Mouse (Mus musculus) fibroblast of lung, adult 2 months (primary cell): Measurements from ENCODE around the gene Ptbp3.

ENCODE experiments used
- DNase-seq: peaks from one replicate; pipeline ENCODE4 v3.0.0-alpha.2; 2011; ENCODE audit warnings: low read depth

Gene Ptbp3

GRCm38 (mm10) chr4:59505481-59505880 is 43.7 kb downstream of the Ptbp3 start:
- DNase-seq: no peak

GRCm38 (mm10) chr4:59491097-59491496 is 58.1 kb downstream of the Ptbp3 start:
- no peak for DNase-seq

GRCm38 (mm10) chr4:59471306-59471705 is 77.9 kb downstream of the Ptbp3 start:
- no peak for DNase-seq

GRCm38 (mm10) chr4:59465449-59465848 is 83.7 kb downstream of the Ptbp3 start:
- DNase-seq: no peak

GRCm38 (mm10) chr4:59464661-59465060 is 84.5 kb downstream of the Ptbp3 start:
- no peak for DNase-seq

- no peak for DNase-seq
These were observed 86.7 kb downstream of the Ptbp3 start for GRCm38 (mm10) chr4:59462494-59462893.

- DNase-seq: no peak
These were observed 87.9 kb downstream of the Ptbp3 start for GRCm38 (mm10) chr4:59461116-59461727.

- DNase-seq: no peak
These were observed 89.8 kb downstream of the Ptbp3 start for GRCm38 (mm10) chr4:59459216-59459955.

GRCm38 (mm10) chr4:59457941-59458340 is 91.2 kb downstream of the Ptbp3 start:
- no peak for DNase-seq

GRCm38 (mm10) chr4:59457091-59457490 is 92.1 kb downstream of the Ptbp3 start:
- DNase-seq: no peak

- no peak for DNase-seq
These were observed 93.7 kb downstream of the Ptbp3 start for GRCm38 (mm10) chr4:59455465-59455864.

GRCm38 (mm10) chr4:59454046-59454445 is 95.1 kb downstream of the Ptbp3 start:
- DNase-seq: no peak

- DNase-seq: no peak
These were observed 96.6 kb downstream of the Ptbp3 start for GRCm38 (mm10) chr4:59452503-59452933.

GRCm38 (mm10) chr4:59450906-59451305 is 98.3 kb downstream of the Ptbp3 start:
- no peak for DNase-seq

- no peak for DNase-seq
These were observed 98.8 kb downstream of the Ptbp3 start for GRCm38 (mm10) chr4:59450234-59450854.

GRCm38 (mm10) chr4:59447296-59447695 is 101.9 kb downstream of the Ptbp3 start:
- no peak for DNase-seq

GRCm38 (mm10) chr4:59445516-59445915 is 103.6 kb downstream of the Ptbp3 start:
- DNase-seq: no peak

GRCm38 (mm10) chr4:59444994-59445393 is 104.2 kb downstream of the Ptbp3 start:
- DNase-seq: no peak

- no peak for DNase-seq
These were observed 105.1 kb downstream of the Ptbp3 start for GRCm38 (mm10) chr4:59444085-59444484.

- no peak for DNase-seq
These were observed 107.9 kb downstream of the Ptbp3 start for GRCm38 (mm10) chr4:59441265-59441664.

- no peak for DNase-seq
These were observed 109.2 kb downstream of the Ptbp3 start for GRCm38 (mm10) chr4:59439960-59440359.

- DNase-seq: no peak
These were observed 110.1 kb downstream of the Ptbp3 start for GRCm38 (mm10) chr4:59439041-59439440.
